Mouse (Mus musculus) lung, postnatal 0 days (tissue): Measurements from ENCODE around the gene Ddx6.

Source experiments
- CTCF ChIP-seq: IDR thresholded peaks from 2 replicates; pipeline ENCODE4 v1.5.1; 2016; ENCODE audit warnings: antibody characterized with exemption, mild to moderate bottlenecking
- EP300 ChIP-seq: IDR thresholded peaks from 2 replicates; pipeline ENCODE4 v1.6.1; 2016; ENCODE audit warnings: antibody characterized with exemption, mild to moderate bottlenecking, control low read depth

DNA sequence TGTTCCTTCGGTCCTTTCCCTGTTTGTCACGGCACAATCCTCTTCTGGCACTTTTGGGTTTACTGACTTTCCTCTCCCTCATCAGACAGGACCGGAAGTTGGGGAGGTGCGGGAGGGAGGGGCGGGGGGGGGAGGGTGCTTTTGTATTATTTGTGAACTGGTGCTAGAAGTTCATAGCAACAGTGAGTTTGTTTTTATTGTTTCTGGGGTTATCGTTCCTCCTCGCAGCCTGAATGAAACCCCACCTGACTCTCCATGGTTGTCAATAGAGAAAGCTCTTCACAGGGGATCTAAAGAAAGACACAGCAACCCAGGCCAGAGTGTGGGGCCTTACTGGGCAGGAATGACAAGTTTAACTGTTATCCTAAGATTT, 36.6 kb upstream of the Ddx6 start:
- TF ChIP-seq CTCF = no peak
- TF ChIP-seq EP300 = no peak
